8 mouse cellular contexts compared by ENCODE assay signal in the genomic region with DNA sequence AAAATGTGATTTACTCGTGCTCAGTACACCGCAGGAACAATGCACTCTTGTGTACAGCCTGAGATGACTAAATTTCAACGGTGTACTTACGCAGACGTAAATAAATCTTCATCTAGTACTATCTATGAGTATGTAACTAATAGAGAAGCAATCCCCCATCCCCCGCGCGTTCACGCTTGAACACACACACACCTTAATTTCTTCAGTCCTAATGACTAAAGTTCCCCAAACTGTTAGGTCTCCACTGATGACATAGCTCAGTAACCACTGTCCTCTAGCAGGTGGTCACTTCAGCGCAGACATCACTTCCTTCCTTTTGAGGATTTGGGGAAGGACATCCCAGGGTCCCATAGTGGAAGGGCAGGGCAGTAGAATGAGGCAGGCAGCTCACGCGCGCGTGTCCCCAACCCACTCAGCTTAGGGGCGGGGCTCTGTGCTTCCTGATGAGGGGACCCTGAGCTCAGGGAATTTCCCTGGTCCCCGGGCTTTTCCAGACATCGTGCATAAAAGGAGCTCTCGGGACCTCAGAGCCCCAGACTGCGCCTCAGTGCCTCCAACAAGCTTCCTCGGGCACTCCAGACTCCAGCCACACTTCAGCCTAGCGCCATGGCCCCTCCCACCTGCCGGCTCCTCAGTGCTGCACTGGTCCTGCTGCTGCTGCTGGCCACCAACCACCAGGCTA. TPM values are rescaled to one million over a fixed set of nuclear protein-coding genes. Genes with fewer than 3 reads are reported as not detected.
DNase-seq lines count a peak whose midpoint lies in the region; ATAC-seq lines count a peak whose summit lies in the region.

TSS of gene Cxcl2 (plus strand) at position 533 of the 682 bp plus-strand sequence.

- H3K36me3 ChIP-seq in embryonic facial prominence, embryonic 11.5 days (replicated peaks; ENCODE audit: control insufficient read depth, insufficient read depth, low read depth, low read length) = no peaks in the 10 kb centered on the region
- H3K36me3 ChIP-seq in intestine, embryonic 14.5 days (ENCODE audit: control insufficient read depth, insufficient read depth, low read length) = no peaks in the 10 kb centered on the region

- H3K4me3 ChIP-seq in embryonic facial prominence, embryonic 11.5 days (ENCODE audit: low read depth, low read length) = peak within 1 kb of the TSS; percentile 23
- peak within 1 kb of the TSS; percentile 28 for H3K4me3 ChIP-seq in intestine, embryonic 14.5 days (ENCODE audit: low read depth, low read length)

- H3K4me1 ChIP-seq in embryonic facial prominence, embryonic 11.5 days (ENCODE audit: control insufficient read depth, insufficient read depth, low read length) = no peaks in the 10 kb centered on the region
- 0 out of 2 replicates have a peak, but pooled peaks cover 5% of the 10 kb centered on the region for H3K4me1 ChIP-seq in intestine, embryonic 14.5 days (replicated peaks; ENCODE audit: control insufficient read depth, insufficient read depth, low read length)

- no peak within 1 kb of the TSS for H3K27ac ChIP-seq in embryonic facial prominence, embryonic 11.5 days (replicated peaks; ENCODE audit: low read depth, low read length)
- no peak within 1 kb of the TSS for H3K27ac ChIP-seq in intestine, embryonic 14.5 days (ENCODE audit: low read depth)

- peak; percentile 74; the same call in 1 of the 2 replicates for ATAC-seq in embryonic facial prominence, embryonic 11.5 days (replicated peaks; ENCODE audit: insufficient number of reproducible peaks, low FRiP score, low TSS enrichment, low read depth)
- peak; percentile 63; the same call in 1 of the 2 replicates for ATAC-seq in intestine, embryonic 14.5 days (replicated peaks; ENCODE audit: low FRiP score, low TSS enrichment, low read depth)
- peak; percentile 62 for ATAC-seq in megakaryocyte-erythroid progenitor cell, adult 5-6 weeks (replicated peaks; ENCODE audit: low FRiP score, low TSS enrichment, poor library complexity, severe bottlenecking)

- H3K9ac ChIP-seq in embryonic facial prominence, embryonic 11.5 days (replicated peaks; ENCODE audit: low read length) = no peak within 1 kb of the TSS
- H3K9ac ChIP-seq in intestine, embryonic 14.5 days (ENCODE audit: low read length) = no peak within 1 kb of the TSS

- H3K4me2 ChIP-seq in embryonic facial prominence, embryonic 11.5 days (ENCODE audit: low read depth, low read length) = peak within 1 kb of the TSS; percentile 58
- peak within 1 kb of the TSS; percentile 68 for H3K4me2 ChIP-seq in intestine, embryonic 14.5 days (ENCODE audit: low read length)

- WGBS in embryonic facial prominence, embryonic 11.5 days = 9% methylated on average over 22 of the region's 22 CpGs
- 8% methylated on average over 22 of the region's 22 CpGs for WGBS in intestine, embryonic 14.5 days

- peak; percentile 10 for DNase-seq in embryo, embryonic 10 days (ENCODE audit: low spot score)
- no peak for DNase-seq in embryo, embryonic 9.5 days (ENCODE audit: extremely low spot score)
- no peak for DNase-seq in embryonic facial prominence, embryonic 11.5 days (ENCODE audit: low spot score)
- DNase-seq in intestine, embryonic 14.5 days (ENCODE audit: low spot score) = peak; percentile 54
- no peak for DNase-seq in right cerebral cortex, postnatal 14 days
- no peak for DNase-seq in layer of hippocampus, adult 11-12 months (ENCODE audit: low spot score)
- DNase-seq in right cerebral cortex, postnatal 4 days = no peak

- H3K9me3 ChIP-seq in embryonic facial prominence, embryonic 11.5 days (replicated peaks; ENCODE audit: control insufficient read depth, low read length) = no peaks in the 10 kb centered on the region
- H3K9me3 ChIP-seq in intestine, embryonic 14.5 days (ENCODE audit: control insufficient read depth, low read length) = no peaks in the 10 kb centered on the region

- H3K27me3 ChIP-seq in embryonic facial prominence, embryonic 11.5 days (ENCODE audit: control insufficient read depth, insufficient read depth, low read length) = no peaks in the 10 kb centered on the region
- no peaks in the 10 kb centered on the region; the same call in 1 of the 2 replicates for H3K27me3 ChIP-seq in intestine, embryonic 14.5 days (replicated peaks; ENCODE audit: control insufficient read depth, insufficient read depth, low read length)

RNA-seq across cellular contexts. Expression of gene Cxcl2, which starts in this region (rescaled TPM):
- polyA plus RNA-seq in embryonic facial prominence, embryonic 11.5 days (2014; fragmentation: Nextera tagmentation; extraction: Ambion mirVana) = not detected in 2 replicates
- not detected in 2 replicates for polyA plus RNA-seq in intestine, embryonic 14.5 days (2014; fragmentation: Nextera tagmentation; extraction: Ambion mirVana)
- not detected in 2 replicates for total RNA-seq in megakaryocyte-erythroid progenitor cell, adult 5-6 weeks (2014; fragmentation: Nextera tagmentation)
- total RNA-seq in megakaryocyte-erythroid progenitor cell, adult 5-6 weeks (2017) = 5.2 and 9.9 TPM in 2 replicates

Comparison
In these comparisons a context has a peak if more than half of its experiments do, and no peak if none do; other contexts are left out.
1. Peak in ATAC-seq, H3K4me3 ChIP-seq and H3K4me2 ChIP-seq in embryonic facial prominence, embryonic 11.5 days; RNA of the gene not detected or under 1 TPM.
2. Peak in DNase-seq, ATAC-seq, H3K4me3 ChIP-seq and H3K4me2 ChIP-seq in intestine, embryonic 14.5 days; RNA of the gene not detected or under 1 TPM.